Mouse (Mus musculus): ENCODE measurements around the gene Adh7. TPM values are rescaled to one million over a fixed set of nuclear protein-coding genes. Genes with fewer than 3 reads are reported as not detected.
A peak's percentile ranks its signal among the peaks of the same experiment; 100 is the strongest.

The Adh7 gene
- polyA plus RNA-seq, 1 experiment: not detected

DNA sequence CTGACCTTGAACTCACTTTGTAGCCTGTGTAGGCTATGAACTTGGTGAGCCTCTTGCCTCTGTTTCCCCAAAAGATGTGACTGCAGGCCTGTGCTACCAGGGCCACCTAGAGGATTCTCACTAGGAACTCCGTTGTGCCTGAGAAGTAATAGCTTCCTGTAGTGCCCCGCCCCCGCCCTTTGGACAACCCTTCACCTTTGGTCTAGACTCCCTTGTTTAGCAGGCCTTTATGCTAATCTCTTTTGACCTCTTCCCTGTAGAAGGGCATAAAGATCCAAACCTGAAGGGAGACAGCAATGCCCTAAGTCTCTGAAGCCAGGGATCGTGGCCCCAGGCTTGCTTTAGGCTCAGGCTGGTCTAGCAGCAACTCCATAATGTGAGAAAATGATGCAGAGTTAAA lies 5.0 kb downstream of the Adh7 start:
- 35% methylated on average over 4 of the region's 4 CpGs for WGBS
- DNase-seq (ENCODE audit: low read depth, low spot score): no peak

DNA sequence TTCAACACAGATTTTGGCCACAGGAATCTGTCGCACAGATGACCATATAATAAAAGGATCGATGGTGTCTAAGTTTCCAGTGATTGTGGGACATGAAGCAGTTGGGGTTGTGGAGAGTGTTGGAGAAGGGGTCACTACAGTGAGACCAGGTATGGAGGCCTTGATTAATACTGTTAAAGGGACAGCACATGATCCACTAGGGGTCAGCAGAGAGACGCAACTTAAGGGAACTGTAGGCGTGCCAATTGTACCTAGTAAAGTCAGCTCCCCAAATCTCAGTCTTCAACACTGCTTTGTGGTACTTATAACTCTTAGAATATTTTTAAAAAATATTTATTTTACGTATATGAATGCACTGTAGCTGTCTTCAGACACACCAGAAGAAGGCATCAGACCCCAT lies 5.4 kb downstream of the Adh7 start:
- peak; percentile 83 for DNase-seq (ENCODE audit: low read depth, low spot score)
- 42% methylated on average over 5 of the region's 5 CpGs for WGBS

DNA sequence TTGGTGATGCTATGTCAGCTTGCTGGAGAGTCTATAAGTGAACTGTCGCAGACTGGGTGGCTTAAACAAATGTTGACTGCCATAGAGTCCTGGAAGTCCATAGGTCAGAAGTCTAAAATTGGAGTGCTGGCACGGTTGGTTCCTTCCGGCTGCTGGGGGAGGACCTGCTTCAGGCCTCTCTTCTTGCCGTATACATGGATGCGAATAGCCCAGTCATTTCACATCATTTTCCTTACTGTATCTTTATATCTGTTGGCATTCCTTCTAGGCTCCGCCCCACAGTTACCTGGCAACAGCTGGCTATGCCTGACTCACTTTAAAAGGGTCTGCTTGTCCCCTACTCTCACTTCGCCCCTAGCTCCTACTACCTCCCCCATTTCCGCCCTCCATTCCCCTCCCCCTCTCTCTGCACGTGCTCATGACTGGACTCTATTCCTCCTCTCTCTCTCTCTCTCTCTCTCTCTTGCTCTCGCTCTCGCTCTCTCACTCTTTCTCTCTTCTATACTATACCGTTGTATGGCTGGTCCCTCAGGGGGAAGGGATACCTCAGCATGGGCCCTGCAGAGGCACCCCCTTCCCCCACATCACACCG lies 6.9 kb downstream of the Adh7 start:
- 73% methylated on average over 13 of the region's 13 CpGs for WGBS
- no peak for DNase-seq (ENCODE audit: low read depth, low spot score)

DNA sequence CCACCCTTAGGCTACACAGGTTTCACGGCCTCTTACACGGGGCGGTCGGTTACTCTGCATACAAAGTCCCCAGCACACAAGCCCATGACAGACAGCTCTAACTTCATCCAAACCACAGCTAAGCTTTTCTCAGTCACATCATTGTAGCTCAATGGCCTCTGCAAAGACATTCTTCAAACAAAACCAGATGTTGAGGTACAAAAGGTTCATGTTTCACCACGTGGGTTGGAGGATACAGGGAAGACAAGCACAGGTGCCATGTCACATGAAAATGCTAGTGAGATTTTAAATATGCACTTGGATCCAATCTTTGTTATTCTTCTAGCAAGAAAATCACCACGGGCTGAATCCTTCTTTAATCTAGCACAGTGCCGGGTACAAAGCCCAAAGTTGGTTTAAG lies 7.8 kb downstream of the Adh7 start:
- WGBS: 64% methylated on average over 7 of the region's 7 CpGs
- no peak for DNase-seq (ENCODE audit: low read depth, low spot score)

DNA sequence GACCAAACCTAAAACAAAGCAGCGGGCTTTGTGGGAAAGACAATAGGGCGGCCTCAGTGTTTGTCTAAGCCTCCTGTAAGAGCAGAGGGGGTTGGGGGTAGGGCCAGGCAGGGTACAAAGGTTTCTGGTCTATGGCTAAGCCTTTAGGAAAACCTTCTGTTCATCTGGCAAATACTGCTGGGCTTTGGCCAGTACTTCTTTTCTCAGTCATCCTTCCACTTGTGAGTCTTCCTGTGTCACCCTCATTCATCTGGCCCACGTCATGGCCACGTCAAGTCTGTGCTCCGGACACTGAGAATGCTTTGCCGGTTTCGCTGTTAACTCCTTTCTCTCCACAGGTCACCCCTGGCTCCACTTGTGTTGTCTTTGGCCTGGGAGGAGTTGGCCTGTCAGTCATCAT lies 8.3 kb downstream of the Adh7 start:
- no peak for DNase-seq (ENCODE audit: low read depth, low spot score)
- WGBS: 34% methylated on average over 7 of the region's 7 CpGs

DNA sequence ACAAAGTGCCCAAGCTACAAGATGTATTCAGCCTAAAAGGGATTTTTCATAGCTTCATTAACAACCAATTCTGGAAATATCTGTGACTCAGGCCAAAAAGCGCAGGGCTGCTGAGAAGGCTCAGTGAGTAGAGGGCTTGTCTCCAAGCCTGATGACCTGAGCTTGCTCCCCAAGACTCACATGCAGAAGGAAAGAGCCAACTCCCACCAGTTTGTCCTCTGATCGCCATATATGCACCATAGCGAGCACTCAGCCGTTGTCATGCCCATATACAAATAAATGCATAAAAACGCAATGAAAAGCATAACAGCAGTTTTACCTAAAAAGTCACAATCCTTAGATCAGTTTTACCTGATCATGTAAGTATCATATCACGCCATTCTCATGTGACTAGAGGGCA lies 8.9 kb downstream of the Adh7 start:
- WGBS: 94% methylated on average over 6 of the region's 6 CpGs

DNA sequence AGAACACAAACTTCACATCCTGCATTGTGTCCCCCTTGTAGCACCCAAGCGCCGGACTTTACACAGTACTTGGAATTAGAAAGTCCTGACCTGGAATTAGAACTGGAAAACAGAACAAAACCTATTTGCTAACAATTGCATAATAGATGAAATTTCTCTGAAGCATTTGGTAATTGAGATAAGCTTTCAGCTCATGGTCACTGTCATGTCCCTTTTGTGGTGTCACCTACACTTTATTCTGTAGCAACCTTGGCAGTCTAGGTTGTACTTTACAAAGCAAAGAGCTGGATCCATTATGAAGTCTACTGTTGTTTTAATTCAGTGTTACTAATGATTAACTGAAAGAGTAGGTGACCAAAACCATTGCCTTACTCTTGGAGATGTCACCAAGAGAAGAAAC lies 9.5 kb downstream of the Adh7 start:
- 90% methylated on average over 2 of the region's 2 CpGs for WGBS
- no peak for DNase-seq (ENCODE audit: low read depth, low spot score)

More for the DNA sequence above, 8.9 kb downstream of the Adh7 start:
- DNase-seq (ENCODE audit: low read depth, low spot score): no peak

DNA sequence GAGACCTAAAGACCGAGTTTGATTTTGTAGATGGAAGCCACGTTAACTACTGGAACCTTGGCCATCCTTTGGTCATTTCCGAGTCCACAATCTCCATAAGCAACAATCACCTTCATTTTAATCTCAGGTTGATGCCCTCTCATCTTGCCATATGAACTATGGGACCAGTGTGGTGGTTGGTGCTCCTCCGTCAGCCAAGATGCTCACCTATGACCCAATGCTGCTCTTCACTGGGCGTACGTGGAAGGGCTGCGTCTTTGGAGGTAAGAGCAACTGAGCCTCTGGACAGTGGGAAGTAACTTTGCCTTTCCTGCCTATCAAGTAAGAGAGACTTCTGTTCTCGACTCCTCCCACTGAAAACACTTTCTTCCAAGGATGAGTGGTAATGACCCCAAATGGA lies 10.2 kb downstream of the Adh7 start:
- 94% methylated on average over 8 of the region's 8 CpGs for WGBS
- no peak for DNase-seq (ENCODE audit: low read depth, low spot score)

DNA sequence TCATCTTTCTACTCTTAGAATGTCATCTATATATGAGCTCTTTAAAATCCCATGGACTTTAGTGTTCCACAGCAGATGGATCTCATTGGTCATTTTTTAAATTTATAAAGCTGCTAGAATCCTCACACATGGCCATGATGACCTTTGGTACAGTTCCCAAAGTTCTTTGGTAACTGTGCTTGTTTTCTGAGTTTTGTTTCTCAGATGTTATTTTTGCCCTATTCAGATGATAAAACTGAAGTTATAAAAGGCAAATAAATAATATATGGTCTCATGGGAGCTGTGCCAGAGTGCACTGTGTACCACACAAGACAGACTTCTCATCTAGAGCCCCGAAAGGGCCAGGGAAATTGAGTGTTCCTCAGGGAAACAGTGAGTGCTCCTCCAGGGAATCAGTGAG lies 11.9 kb downstream of the Adh7 start:
- WGBS: 82% methylated on average over 1 of the region's 1 CpGs
- no peak for DNase-seq (ENCODE audit: low read depth, low spot score)

DNA sequence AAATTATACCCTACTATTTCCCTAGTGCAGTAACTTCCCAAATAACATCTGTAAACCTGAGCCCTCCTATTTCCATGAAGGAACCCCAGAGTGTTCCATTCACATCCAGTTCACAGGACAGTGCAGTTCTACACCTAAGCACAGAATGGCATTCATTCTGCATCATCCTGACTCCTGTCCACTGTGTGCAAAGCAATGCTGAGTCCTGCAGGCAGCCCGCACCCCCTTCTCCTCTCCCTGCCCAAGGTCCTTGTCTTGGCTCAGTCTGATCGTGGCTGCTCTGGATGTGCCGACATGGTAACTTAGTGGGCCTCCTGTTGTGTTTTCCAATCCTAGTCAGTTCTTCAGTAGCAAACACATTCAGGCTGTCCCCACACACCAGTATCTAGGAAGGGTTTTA lies 12.7 kb downstream of the Adh7 start:
- DNase-seq (ENCODE audit: low read depth, low spot score): no peak
- WGBS: 90% methylated on average over 3 of the region's 3 CpGs

DNA sequence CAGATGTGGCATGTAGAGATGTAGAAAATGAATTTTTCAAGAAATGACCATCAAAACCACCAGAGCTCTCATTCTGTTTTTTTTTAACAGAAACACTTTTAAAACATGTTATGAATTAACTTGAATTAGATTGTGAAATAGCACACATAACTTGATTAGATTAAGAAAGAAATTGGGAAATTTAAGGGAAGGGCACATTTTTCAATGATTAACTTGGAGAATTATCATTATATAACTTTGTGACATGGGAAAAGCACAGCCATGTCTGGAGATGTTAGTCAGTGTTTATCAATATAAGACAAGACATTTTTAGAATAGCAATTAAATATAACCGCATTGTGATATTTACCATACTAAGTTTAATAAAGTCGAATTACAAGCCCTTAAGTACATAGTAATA lies 14.0 kb downstream of the Adh7 start:
- 36% methylated on average over 2 of the region's 2 CpGs for WGBS

DNA sequence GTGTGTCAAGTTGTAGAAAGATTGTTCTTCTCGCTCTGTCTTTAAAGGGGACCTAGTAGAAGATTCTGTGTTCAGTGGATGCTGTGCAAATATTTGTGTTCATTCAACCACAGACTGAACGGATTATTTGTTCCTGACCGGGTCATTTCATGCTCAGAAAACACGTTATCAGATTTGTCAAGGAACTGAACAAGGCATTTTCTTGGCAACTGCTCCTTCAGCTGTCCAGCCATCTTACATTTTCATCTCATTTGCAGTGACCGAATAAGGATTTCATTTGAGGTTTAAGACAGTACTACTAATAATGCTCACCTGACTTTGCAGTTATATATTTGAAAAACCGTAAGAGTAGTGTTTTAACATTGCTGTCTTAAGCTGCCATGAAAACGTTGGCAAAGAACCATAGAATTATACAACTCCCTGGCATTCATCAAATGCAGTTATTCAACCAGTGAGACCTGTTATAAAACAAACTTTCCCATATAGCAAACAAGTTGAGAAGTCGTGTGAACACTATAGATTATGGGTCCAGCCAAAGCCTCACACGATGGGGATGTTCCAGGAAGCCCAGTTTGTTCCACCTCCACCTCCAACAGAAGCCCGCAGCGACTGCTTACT lies 19.1 kb downstream of the Adh7 start:
- 34% methylated on average over 11 of the region's 11 CpGs for WGBS
- no peak for DNase-seq (ENCODE audit: low read depth, low spot score)

More for the DNA sequence above, 14.0 kb downstream of the Adh7 start:
- no peak for DNase-seq (ENCODE audit: low read depth, low spot score)

DNA sequence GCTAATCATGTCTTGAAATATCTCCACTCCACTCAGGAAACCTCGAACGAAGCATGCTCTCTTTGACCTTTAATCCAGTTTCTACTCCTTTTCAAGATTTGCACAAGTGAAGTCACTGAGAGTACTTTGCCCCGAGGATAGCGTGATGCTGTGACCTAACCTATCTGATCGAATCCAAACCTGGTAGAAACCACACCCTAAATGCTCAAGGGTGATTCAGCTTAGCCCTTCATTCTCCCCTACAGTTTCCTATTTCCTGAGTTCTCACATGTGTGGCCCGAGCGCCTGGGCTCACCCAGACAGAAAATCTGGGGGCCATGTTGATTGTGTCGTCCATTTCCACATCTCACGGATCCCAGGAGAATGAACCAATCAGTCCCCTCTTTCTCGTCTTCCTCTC lies 20.5 kb downstream of the Adh7 start:
- no peak for DNase-seq (ENCODE audit: low read depth, low spot score)
- WGBS: 55% methylated on average over 10 of the region's 10 CpGs

DNA sequence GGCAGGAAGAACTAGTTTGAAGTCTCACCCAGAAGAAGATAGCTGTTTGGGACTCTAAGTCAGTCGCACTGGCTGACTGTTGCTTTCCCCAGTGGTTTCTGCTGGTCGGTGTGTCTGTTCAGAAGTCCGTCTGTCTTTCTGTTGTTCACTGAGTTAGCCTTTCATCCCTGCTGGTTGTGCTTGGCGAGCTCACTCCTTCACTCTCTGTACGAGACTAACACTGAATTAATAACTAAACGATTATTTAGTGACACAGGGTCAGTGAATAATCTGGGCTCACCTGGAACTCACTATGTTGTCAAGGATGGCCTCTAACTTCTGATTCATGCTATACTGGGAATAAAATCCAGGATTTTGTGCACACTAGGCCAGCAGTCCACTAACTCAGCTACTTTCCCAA lies 21.9 kb downstream of the Adh7 start:
- 89% methylated on average over 6 of the region's 6 CpGs for WGBS
- DNase-seq (ENCODE audit: low read depth, low spot score): no peak

DNA sequence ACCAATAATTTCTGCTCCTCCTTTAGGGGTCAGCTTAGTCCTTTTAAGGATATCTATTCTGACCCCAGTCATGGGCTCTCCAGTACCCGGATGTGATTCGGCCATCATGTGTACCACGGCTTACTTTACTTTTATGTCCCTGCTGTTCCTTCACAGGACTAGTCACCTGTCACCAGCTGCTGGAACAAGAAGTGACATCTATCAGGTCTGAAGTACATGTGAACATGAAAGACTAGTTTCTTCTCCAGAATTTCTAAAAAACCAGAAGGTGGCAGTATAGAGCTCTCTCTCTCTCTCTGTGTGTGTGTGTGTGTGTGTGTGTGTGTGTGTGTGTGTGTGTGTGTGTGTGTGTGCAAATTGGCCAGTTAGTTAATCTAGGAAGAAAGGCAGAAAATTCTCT lies 22.9 kb downstream of the Adh7 start:
- DNase-seq (ENCODE audit: low read depth, low spot score): no peak
- WGBS: 46% methylated on average over 3 of the region's 3 CpGs

DNA sequence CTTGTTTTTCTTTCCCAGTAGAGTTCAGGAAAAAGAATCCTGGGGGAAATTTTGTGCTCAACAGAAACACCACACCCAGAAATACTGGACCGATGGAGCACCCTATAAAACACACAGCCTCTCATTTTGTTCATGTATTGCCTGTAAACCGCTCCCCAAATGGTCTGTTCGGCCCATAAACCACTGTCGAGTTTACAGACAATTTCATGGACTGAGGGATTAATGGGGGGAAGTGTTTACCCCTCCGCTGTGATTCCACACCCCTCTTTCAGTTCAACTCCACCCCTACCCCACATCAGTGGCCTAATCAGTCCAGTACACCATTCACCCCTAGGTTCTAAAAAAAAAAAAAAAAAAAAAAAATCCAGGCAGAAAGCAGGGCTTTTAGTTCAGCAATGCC lies 23.4 kb downstream of the Adh7 start:
- 18% methylated on average over 5 of the region's 5 CpGs for WGBS
- no peak for DNase-seq (ENCODE audit: low read depth, low spot score)

DNA sequence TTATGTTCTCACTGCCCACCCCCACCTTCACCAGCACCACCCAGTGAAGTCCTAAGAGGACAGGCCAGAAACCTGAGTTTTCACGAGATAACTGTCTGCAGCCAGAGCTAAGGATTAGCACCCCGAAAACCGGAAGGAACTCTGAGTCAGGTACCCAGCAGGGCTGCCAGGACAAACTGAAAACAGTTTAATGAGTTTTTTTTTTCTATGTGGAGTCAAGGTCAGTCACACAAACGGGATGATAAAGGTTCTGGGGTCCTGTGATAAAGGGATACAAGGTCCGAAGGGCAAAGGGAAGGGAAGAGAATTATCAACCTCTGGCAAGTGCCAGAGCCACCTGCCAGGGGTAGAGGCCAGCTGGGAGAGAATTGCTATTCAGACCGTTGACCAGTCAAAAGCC lies 23.8 kb downstream of the Adh7 start:
- 19% methylated on average over 6 of the region's 6 CpGs for WGBS

DNA sequence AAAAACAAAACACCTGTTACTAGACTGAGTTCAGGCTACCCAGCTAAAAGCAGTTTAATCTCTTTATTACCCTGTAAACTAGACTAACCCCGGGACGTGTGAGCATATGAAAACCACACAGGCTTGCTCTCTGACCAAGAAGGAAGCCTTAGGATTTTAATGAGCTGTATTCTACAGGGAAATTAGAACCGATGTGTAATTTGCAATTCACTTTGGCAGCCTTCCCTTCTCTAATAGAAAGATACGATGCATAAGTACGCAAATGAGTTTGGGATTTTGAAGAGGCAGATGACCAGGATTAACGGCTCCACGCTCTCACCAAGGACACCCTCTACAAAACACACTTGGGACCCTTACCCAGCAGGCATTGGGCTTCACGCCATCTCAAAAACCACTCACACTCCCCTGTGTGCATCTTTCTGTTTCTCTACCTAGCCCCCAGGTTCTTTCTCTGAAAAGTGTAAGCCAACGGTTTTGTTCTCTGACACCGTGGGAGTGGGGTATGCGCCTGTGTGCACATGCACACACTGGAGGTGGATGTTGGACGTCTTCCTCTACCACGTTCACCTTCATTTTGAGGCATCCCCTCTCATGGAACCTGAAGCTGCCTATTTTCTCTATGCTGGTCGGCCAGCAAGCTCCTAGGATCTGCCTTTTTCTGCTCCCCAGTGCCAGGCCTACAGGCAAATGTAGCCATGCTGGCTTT lies 24.6 kb downstream of the Adh7 start:
- 38% methylated on average over 14 of the region's 14 CpGs for WGBS
- DNase-seq (ENCODE audit: low read depth, low spot score): no peak

More for the DNA sequence above, 23.8 kb downstream of the Adh7 start:
- DNase-seq (ENCODE audit: low read depth, low spot score): peak; percentile 76

DNA sequence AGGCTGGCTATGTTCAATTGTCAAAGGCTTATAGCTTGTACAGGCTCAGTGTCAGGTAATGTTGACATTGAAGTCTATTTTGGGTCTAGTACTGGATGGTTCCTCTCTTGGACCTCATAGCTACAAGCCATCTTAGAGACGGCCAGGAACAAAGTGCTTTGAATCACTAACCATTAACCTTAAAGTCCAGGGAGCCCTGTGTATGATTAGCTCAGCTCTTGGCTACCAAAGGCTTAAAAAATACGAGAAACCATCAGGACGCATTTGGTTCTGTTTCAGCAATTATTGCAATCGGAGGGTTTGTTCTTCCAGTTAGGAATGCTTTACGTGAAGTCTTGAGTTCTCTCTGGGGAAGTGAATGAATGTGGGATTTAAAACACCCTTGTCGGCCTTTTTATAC lies 25.4 kb downstream of the Adh7 start:
- no peak for DNase-seq (ENCODE audit: low read depth, low spot score)
- 50% methylated on average over 6 of the region's 6 CpGs for WGBS

DNA sequence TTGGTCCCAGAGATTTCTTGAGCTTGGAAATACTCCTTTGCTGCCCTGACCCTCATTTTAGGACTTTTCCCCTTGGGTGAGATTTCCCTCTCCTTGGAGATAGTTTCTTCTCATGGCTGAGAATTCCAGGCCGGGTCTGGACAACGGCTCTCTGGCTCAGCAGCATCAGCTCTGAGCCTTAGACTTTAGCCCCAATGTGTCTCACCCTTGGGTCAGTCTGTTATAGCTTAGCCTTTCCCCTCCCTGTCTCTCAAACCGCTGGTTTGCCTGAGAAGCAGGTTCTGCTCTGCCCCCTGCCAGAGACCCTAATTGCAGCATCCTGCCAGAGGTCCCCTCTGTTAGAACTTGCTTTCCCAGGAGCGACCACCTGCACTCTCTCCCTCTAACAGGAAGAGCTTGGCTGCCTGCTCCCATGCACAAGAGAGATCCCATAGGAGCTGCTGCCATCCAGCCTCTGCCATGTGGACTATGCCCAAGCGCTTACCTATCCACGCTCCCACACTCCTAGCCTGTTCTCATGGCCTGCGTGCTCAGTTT lies 26.8 kb downstream of the Adh7 start:
- no peak for DNase-seq (ENCODE audit: low read depth, low spot score)
- 52% methylated on average over 7 of the region's 7 CpGs for WGBS

DNA sequence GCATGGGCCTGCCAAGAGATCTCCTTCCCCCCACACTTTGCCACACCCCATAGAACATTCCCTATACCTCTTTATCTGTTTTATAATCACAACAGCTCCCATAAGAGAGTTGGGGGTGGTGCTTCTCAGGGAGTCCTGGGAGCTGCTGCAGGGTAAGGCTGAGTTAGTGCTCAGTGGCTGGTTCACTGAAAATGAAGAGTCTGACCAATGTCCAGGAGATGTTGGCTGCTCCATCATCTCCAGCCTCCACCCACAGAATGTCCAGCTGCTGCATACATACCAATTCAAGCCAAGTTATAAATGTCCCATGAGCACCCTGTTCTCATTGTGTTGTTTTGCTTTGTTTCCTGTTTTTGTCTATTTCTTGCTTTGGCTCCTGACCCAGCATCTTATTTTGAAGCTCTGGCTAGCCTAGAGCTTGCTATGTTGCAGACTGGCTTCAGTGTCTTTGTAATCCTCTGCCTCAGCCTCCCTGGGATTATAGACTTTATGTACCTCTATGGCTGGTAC lies 29.0 kb downstream of the Adh7 start:
- DNase-seq (ENCODE audit: low read depth, low spot score): no peak
